Mouse (Mus musculus) embryonic fibroblast, embryonic 13.5 days (primary cell): ENCODE data around the gene Pid1.

Experiments used
- CTCF ChIP-seq: IDR thresholded peaks from 2 replicates; pipeline ENCODE4 v1.5.1; 2011; ENCODE audit warnings: mild to moderate bottlenecking, control low read depth, low read length, moderate library complexity, borderline replicate concordance; ENCODE audit not compliant: insufficient read depth
- POLR2A ChIP-seq: IDR thresholded peaks from 2 replicates; pipeline ENCODE4 v1.6.1; 2011; ENCODE audit warnings: low read depth, mild to moderate bottlenecking, control low read depth, low read length, moderate library complexity

DNA sequence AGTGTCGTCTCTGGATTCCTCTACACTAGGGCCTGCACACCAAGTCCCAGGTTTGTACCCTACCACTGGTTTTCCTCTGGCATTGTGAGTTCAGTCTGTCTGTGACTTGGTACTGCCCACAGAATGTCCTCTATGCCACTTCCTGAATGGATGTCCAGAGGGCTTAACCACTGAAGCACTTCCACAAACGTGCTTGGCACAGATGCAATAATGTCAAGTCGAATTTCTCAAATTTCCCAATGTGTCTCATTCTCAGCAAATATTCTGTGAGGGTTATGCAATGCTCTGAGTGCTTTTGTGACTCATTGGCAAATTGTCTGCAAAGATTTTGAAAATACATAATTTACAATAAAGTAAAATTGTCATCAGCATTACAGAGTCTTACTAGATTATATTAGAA is 61.2 kb downstream of the Pid1 start:
- TF ChIP-seq CTCF (no peak), POLR2A (no peak)
